Mouse (Mus musculus) midbrain, embryonic 12.5 days (tissue): Measurements from ENCODE around the gene Dgat2l6. TPM values are rescaled to one million over a fixed set of nuclear protein-coding genes. Genes with fewer than 3 reads are reported as not detected.

ENCODE experiments used
- ATAC-seq: fragments of 200-750 bp; cut with Nextera tagmentation; 2 replicates; pipeline ENCODE4 v1.8.0; 2017; ENCODE audit warnings: low read depth, moderate TSS enrichment, moderate library complexity; ENCODE audit not compliant: low FRiP score
- H3K27ac ChIP-seq: fragments of 300-500 bp; sonication (generic); replicated peaks from 2 replicates; pipeline ENCODE4 v1.5.1; 2016; ENCODE audit warnings: mild to moderate bottlenecking
- H3K27me3 ChIP-seq: fragments of 300-500 bp; sonication (generic); 2 replicates; pipeline ENCODE4 v1.6.1; 2016; ENCODE audit warnings: mild to moderate bottlenecking
- H3K36me3 ChIP-seq: fragments of 300-500 bp; sonication (generic); 2 replicates; pipeline ENCODE4 v1.6.1; 2016
- H3K4me1 ChIP-seq: fragments of 300-500 bp; sonication (generic); 2 replicates; pipeline ENCODE4 v1.6.1; 2016
- H3K4me2 ChIP-seq: fragments of 300-500 bp; sonication (generic); replicated peaks from 2 replicates; pipeline ENCODE4 v1.6.1; 2016; ENCODE audit warnings: mild to moderate bottlenecking, moderate library complexity
- H3K4me3 ChIP-seq: fragments of 300-500 bp; sonication (generic); 2 replicates; pipeline ENCODE4 v1.5.1; 2016; ENCODE audit warnings: mild to moderate bottlenecking
- H3K9ac ChIP-seq: fragments of 300-500 bp; sonication (generic); replicated peaks from 2 replicates; pipeline ENCODE4 v1.6.1; 2016; ENCODE audit warnings: mild to moderate bottlenecking, moderate library complexity
- H3K9me3 ChIP-seq: fragments of 300-500 bp; sonication (generic); 2 replicates; pipeline ENCODE4 v1.6.1; 2016; ENCODE audit warnings: mild to moderate bottlenecking
- WGBS: fragments of 180-500 bp; shearing (Covaris S2); methylation state at CpG from one replicate; pipeline ENCODE4 v1.1.7; 2016; 5-methylcytosine and 5-hydroxymethylcytosine counted together
- polyA plus RNA-seq: library from polyadenylated mRNA; unstranded; fragments of >200 nt; fragmentation: Nextera tagmentation; extraction: Ambion mirVana; gene quantifications from 2 replicates; pipeline ENCODE4 v1.2.1, GENCODE M21; 2016

The Dgat2l6 gene
- polyA plus RNA-seq, 1 experiment from 2014 or later: not detected

- no peak overlapping the region for H3K4me2 ChIP-seq
- H3K9ac ChIP-seq: no peak overlapping the region
- H3K9me3 ChIP-seq: no peaks in the 10 kb centered on the region
- no peak overlapping the region for H3K27ac ChIP-seq
- no peak overlapping the region for H3K4me3 ChIP-seq
- no peaks in the 10 kb centered on the region for H3K36me3 ChIP-seq
- ATAC-seq: no peak
- 0 out of 2 replicates have a peak, but pooled peaks cover 8% of the 10 kb centered on the region for H3K27me3 ChIP-seq
- no peaks in the 10 kb centered on the region for H3K4me1 ChIP-seq
- 80% methylated on average over 3 of the region's 3 CpGs for WGBS
Measured at GRCm38 (mm10) chrX:100556026-100556425, 31.4 kb downstream of the Dgat2l6 start.

- no peaks in the 10 kb centered on the region for H3K4me1 ChIP-seq
- no peak overlapping the region for H3K9ac ChIP-seq
- H3K9me3 ChIP-seq: no peaks in the 10 kb centered on the region
- H3K4me3 ChIP-seq: no peak overlapping the region
- H3K4me2 ChIP-seq: no peak overlapping the region
- H3K27me3 ChIP-seq: peaks cover 5% of the 10 kb centered on the region
- H3K36me3 ChIP-seq: no peaks in the 10 kb centered on the region
- no peak for ATAC-seq
- 89% methylated on average over 3 of the region's 3 CpGs for WGBS
- no peak overlapping the region for H3K27ac ChIP-seq
Measured at GRCm38 (mm10) chrX:100565696-100566095, 41.1 kb downstream of the Dgat2l6 start.

- peaks cover 5% of the 10 kb centered on the region; the same call in 1 of the 2 replicates for H3K27me3 ChIP-seq
Measured at GRCm38 (mm10) chrX:100571951-100572350, 47.3 kb downstream of the Dgat2l6 start, which contains the start of gene Awat1. TSS of gene Awat1 (plus strand) at chrX:100572251.

GRCm38 (mm10) chrX:100594791-100595190 lies 70.2 kb downstream of the Dgat2l6 start, which contains the start of gene P2ry4:
TSS of gene P2ry4 (minus strand) at chrX:100594869.
- H3K36me3 ChIP-seq: no peaks in the 10 kb centered on the region
- peaks cover 20% of the 10 kb centered on the region for H3K27me3 ChIP-seq
- no peak within 1 kb of the TSS for H3K9ac ChIP-seq
- ATAC-seq: no peak
- H3K4me2 ChIP-seq: no peak within 1 kb of the TSS
- WGBS: 68% methylated on average over 4 of the region's 4 CpGs
- no peak within 1 kb of the TSS for H3K4me3 ChIP-seq
- no peak within 1 kb of the TSS for H3K27ac ChIP-seq
- no peaks in the 10 kb centered on the region for H3K9me3 ChIP-seq
- H3K4me1 ChIP-seq: no peaks in the 10 kb centered on the region

More at GRCm38 (mm10) chrX:100571951-100572350, 47.3 kb downstream of the Dgat2l6 start, which contains the start of gene Awat1:
- H3K4me3 ChIP-seq: no peak within 1 kb of the TSS
- no peaks in the 10 kb centered on the region for H3K9me3 ChIP-seq
- H3K4me2 ChIP-seq: no peak within 1 kb of the TSS
- WGBS: 80% methylated on average over 1 of the region's 1 CpGs
- H3K9ac ChIP-seq: no peak within 1 kb of the TSS
- no peak within 1 kb of the TSS for H3K27ac ChIP-seq
- no peaks in the 10 kb centered on the region for H3K36me3 ChIP-seq
- H3K4me1 ChIP-seq: no peaks in the 10 kb centered on the region
- ATAC-seq: no peak

Other genes with a start within 250 kb of the Dgat2l6 start
- not detected in 2 replicates for gene Otud6a, start 95.8 kb upstream of the Dgat2l6 start, polyA plus RNA-seq
- 0.37 and 0.43 TPM in 2 replicates for gene Awat2, start 82.1 kb upstream of the Dgat2l6 start, polyA plus RNA-seq
- 31.0 and 32.1 TPM in 2 replicates for gene Igbp1, start 30.5 kb upstream of the Dgat2l6 start, polyA plus RNA-seq
- not detected in 2 replicates for gene Awat1, start 47.4 kb downstream of the Dgat2l6 start, polyA plus RNA-seq
- gene P2ry4, start 70.0 kb downstream of the Dgat2l6 start, polyA plus RNA-seq: not detected in 2 replicates
- gene Arr3, start 80.7 kb downstream of the Dgat2l6 start, polyA plus RNA-seq: not detected in 2 replicates
- 39.2 and 44.3 TPM in 2 replicates for gene Kif4, start 100.9 kb downstream of the Dgat2l6 start, polyA plus RNA-seq
- 133 and 138 TPM in 2 replicates for gene Pdzd11, start 101.7 kb downstream of the Dgat2l6 start, polyA plus RNA-seq
- 12.8 and 14.5 TPM in 2 replicates for gene Gdpd2, start 205.0 kb downstream of the Dgat2l6 start, polyA plus RNA-seq
- 20.0 and 20.8 TPM in 2 replicates for gene Dlg3, start 242.9 kb downstream of the Dgat2l6 start, polyA plus RNA-seq